Mouse (Mus musculus): ENCODE results near the gene Pla2g16.
A peak's percentile ranks its signal among the peaks of the same experiment; 100 is the strongest.

The Pla2g16 gene

DNA sequence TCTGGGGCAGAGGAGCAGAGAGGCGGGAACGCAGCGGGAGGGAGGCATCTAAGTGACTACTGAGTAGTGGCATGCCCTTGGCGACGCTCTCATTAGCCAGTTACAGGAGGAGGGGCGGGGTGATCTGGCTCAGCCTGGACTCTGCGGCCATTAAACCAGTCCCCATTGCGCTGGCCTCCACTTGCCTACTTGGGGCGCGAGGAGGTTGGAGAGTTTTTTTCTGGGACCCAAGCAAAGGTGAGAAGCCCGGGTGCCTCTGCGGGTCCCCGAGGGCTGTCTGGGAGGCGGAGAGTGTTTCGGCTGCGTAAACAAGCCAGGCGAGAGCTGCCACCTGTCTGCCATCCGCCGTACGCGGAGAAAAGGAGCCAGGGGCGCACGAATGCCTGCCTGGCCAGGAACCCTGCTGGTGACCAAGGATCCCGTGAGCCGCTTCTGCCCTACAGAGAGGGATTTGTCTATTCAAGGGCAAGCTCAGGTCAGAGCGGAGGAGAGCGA, at the start of gene Pla2g16:
Gene Pla2g16 (plus strand): TSS at position 132 of the 495 bp plus-strand sequence.
- no peak for DNase-seq

DNA sequence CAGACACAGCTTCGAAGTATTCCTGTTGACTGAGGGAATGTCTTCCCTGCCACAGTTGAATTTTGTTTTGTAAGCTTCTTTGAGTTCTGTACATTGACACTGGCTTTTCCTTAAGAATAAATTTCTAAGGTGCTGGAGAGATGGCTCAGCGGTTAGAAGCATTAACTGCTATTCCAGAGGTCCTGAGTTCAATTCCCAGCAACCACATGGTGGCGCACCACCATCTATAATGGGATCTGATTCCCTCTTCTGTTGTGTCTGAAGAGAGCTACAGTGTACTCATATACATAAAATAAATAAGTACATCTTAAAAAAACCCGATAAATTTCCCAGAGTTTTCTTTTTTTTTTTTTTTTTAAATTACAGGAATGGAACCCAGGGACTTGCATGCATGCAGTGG, 49.2 kb upstream of the Pla2g16 start:
- no peak for DNase-seq

DNA sequence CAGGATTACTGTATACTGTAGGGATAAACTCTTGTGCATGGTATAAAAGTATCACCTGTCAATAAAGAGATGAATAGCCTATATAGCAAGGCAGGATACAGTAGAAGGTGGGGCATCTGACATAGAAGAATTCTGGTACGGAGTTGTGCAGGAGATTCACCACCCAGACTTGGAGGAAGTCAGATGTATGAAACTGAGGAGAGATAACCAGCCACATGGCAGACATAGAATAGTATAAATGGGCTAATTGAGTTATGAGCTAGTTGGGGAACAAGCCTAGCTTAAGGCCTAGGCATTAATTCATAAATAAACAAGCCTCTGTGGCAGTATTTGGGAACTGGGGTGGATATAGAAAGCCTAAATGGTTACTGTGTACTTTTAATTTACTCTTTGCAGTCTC, 40.8 kb upstream of the Pla2g16 start:
- no peak for DNase-seq

DNA sequence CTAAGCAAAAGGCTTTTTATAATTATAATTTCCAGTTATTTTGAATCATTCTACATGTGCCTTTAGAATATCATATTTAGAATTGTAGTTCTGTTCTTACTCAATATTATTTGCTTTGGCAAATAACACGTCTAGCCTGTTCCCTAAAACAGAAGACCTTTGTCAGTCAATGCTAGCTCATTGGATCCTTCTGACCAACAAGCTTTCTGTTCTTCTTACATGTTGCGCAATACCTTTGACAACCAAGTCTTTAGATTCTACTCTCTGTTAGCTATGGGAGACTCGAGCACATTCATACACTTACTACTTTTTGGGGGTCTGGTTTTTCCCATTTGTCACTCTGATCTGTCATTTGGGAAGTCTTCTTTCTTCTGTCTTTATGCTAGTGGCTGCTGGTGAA, 35.6 kb upstream of the Pla2g16 start:
- no peak for DNase-seq

- DNase-seq: no peak
Measured at GRCm38 (mm10) chr19:7522856-7523255, 34.4 kb upstream of the Pla2g16 start.

- no peak for DNase-seq
Measured at GRCm38 (mm10) chr19:7523292-7523691, 34.0 kb upstream of the Pla2g16 start.

DNA sequence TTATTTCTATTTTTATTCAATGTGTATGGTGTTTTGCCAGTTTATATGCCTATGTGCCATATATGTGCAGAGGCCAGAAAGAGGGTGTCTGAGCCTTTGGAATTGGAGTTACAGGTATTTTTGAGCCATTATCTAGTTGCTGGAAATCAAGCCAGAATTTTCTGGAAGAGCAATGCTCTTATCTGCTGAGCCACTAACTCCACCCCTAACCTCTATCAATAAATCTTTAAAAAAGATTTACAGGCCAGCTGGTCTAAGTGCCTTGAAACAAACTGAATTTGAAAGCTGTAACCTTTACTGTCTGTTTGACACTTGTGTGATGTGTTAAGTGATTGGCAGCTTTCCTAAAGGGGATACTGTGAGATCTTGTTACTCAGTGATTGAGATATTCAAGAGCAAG, 33.5 kb upstream of the Pla2g16 start:
- DNase-seq: no peak

- no peak for DNase-seq
Measured at GRCm38 (mm10) chr19:7524879-7525278, 32.4 kb upstream of the Pla2g16 start.

- peak; percentile 48 for DNase-seq
Measured at GRCm38 (mm10) chr19:7528639-7529428, 28.4 kb upstream of the Pla2g16 start.

DNA sequence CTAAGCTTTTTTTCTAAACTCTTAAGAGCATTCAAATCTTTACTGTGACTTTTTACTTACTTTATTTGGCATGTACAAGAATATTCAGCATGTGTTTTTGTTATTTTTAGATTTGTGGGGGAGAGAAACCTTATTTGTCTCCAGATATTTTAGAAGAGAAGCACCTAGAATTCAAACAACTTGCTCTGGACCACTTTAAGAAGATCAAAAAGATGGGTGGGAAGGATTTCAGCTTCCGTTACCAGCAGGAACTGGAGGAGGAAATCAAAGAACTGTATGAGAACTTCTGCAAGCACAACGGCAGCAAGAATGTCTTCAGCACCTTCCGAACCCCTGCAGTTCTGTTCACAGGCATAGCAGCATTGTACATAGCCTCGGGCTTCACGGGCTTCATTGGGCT, 25.4 kb upstream of the Pla2g16 start:
- DNase-seq: no peak

DNA sequence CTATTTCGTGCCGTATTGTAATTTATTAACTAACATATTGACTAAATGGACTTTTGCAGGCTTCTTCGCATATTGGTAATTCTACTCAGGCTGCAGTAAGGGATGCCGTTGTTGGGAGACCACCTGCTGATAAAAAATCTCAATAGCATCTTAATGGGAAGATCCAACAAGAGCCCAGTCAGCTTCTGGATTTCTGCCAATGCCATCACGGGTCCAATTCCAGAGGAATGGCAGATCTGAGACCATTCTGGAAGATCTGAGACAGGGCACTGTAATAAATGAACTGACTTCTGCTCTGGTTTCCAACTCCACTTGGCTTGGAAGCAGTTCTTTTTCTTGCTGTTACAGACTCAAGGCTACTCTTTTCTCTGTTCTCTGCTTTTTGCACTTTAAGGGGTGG, 23.4 kb upstream of the Pla2g16 start:
- DNase-seq: peak; percentile 35

DNA sequence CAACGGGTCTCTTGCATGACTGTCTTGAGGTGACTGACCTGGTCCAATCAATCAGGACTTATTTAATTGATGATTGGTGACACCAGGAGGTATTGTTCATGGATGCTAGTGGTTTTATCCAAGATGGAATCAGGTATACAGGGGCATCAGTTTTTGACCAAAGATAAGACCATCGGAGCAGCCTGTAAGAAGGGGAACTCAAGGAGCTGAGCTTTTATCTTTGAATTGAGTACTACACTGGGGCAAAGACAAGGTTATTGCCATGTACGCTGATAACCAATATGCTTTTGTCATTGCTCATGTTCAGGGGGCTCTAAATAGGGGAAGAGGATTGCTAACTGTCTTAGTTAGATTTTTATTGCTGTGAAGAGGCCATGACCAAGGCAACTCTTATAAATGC, 8.3 kb upstream of the Pla2g16 start:
- DNase-seq: no peak

DNA sequence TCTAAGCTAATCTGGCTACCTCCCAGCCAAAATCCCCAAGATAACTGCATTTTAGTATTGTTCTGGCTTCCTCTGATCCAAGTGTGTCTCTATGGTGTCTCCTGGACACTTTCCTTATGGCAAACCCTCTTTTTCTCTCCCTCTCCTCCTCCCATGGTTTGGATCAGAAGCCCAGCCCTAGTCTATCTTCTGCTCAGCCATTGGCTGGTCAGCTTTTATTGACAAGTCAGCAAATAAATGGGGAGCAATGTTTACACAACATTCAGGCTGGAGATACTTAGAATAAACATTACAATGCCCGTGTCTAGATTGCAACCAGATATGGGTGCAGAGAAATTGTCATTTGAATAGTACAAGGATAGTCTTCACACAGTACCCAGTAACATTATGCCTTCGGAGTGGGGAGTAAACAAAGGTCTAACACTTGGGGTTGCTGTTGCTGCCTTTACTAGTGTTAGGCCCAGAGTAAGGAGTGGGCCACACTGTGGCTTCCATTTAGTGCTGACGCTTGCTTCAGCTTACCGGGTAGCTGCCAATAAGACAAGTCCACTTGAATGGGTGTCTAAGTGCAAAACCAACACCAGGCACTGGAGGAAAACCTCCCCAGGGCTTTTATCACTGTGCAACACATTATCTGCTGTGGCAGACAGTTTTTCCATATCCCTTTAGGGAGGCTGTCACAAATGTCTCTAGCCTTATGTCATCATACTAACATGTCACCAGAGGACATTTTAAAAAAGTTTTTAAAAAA, 5.5 kb upstream of the Pla2g16 start:
- DNase-seq: no peak

DNA sequence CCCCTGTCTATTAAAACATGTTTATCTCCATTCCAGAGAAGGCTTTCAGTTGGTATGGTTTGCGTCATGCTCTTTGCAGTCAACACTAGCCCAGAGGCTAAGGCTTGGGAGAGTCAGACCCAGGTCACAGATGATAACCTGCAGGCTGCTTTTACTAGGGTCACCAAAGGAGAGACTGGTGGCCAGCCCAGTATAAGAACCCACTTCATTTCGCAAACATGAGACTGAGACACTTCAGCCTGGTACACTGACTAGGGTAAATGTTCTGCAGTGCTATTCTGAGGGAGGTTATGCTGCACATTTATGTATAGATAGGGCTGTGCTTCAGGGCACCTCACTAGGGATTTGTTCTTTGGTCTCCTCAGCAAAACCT, 5.0 kb upstream of the Pla2g16 start:
- DNase-seq: no peak

DNA sequence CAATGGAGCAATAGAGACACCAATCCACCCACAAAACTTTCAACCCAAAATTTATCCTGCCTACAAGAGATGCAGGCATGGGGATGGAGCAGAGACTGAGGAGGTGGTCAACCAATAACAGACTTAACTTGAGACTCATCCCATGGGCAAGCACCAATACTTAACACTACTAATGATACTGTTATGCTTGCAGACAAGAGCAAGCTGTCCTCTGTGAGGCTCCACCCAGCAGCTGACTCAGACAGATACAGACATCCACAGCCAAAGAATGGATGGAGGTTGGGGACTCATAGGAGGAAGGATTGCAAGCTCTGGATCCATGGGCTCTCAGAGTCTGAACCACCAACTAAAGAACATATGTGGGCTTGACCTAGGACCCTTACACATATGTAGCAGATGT, 3.8 kb upstream of the Pla2g16 start:
- no peak for DNase-seq

- DNase-seq: no peak
Measured at GRCm38 (mm10) chr19:7554881-7555280, 2.4 kb upstream of the Pla2g16 start.

DNA sequence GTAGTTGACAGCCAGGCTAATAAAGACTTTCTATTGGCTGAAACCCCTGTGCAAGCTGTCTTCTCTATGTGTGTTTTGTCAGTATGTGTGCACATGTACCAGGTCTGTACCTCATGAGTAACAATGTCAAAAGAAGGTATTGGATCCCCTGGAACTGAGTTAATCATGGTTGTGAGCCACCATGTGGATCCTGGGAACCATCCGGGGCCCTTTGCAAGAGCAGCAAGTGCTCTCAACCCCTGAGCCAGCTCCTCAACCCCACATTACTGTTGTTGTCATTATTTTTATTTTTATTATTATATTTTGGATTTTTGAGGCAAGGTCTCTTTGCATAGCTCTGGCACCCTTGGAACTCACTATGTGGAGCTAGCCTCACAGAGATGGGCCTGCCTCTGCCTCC, 618 bp upstream of the Pla2g16 start:
- no peak for DNase-seq

DNA sequence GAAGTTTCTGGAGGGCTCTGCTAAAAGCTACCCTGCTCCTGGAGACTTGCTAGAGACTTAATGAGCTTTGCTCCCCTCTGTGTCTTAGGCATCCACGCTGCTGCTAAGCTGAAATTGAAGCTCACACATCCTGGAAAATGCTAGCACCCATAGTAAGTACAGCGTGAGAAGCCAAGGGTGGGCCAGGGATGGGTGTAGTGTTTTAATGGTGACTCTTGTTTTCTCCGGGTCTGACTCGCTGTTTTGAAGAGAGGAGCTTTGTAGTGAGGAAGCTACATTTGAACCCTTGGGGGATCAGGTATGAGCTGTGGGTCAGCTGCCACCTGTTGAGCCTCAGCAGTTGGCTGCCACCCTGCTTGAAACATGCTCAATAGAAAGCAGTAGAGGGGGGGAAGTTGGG, 585 bp downstream of the Pla2g16 start:
- no peak for DNase-seq

- no peak for DNase-seq
Measured at GRCm38 (mm10) chr19:7558675-7559074, 1.4 kb downstream of the Pla2g16 start.

GRCm38 (mm10) chr19:7559986-7560385, 2.7 kb downstream of the Pla2g16 start:
- no peak for DNase-seq

GRCm38 (mm10) chr19:7561456-7561855, 4.2 kb downstream of the Pla2g16 start:
- no peak for DNase-seq

DNA sequence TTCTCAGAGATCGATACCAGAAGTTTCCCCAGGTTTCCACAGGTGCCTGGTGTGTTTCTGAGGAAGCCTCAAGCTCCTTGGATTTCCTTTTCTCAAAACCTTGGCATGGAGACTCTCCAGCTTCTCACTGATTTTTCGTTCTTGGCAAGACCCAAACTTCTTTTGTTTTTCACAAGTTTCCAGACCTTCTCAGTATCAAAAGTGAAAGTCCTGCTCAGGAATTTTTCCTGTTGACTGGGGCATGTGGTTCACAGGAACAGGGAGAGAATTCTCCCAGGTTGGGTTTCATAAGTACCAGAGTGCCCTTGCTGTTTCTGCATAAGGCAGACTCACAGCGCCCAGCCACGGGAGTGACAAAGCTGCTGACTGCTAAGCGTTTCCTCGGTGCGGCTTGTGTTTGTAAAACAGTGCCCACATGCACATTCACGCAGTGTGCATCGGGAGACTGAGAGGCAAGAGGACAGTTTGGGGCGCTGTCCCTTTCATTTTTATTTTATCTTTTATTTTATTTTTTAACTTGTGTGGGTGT, 5.4 kb downstream of the Pla2g16 start:
- no peak for DNase-seq

DNA sequence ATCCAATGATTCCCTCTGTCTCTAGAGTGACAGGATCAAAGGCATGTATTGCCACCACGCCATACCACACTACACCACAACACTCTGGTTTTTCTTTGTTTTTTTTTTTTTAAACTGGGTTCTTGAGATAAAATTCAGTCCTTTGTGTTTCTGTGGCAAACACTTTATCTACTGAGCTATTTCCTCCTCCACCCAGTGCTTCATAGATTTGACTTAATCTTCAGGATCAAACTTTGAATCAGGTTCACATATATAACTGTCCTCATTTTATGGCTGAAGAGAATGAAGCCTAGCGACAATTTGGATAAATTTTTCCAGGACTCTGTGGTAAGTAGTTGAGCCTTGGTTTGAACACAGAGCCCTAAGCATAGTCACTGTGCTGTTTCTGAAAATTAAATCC, 6.4 kb downstream of the Pla2g16 start:
- no peak for DNase-seq

DNA sequence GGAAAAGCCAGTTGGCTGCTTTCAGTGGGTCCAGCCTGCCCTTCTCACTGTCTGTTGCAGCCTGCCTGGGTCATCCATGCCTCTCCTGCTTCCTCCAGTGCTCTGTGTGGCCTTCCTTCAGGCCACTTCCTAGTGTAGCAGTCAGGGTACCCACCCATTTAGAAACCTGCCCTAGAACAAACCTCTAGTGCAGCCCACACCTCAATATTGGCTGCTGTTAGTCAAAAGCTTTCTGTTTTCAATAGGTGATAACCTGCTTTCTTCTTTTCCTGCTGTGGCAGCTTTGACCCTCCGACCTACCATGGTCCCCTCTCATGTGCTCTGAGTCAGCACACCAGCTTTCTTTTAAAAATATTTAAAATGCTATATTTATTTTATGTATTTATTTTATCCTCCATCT, 7.2 kb downstream of the Pla2g16 start:
- no peak for DNase-seq
